Mouse (Mus musculus) ovary, postnatal 36 days (tissue): ENCODE measurements around the gene Lin9.

ENCODE experiments used
- DNase-seq: peaks from one replicate; pipeline ENCODE4 v3.0.0; 2022; ENCODE audit warnings: low spot score, mixed read lengths

Gene Lin9

DNA sequence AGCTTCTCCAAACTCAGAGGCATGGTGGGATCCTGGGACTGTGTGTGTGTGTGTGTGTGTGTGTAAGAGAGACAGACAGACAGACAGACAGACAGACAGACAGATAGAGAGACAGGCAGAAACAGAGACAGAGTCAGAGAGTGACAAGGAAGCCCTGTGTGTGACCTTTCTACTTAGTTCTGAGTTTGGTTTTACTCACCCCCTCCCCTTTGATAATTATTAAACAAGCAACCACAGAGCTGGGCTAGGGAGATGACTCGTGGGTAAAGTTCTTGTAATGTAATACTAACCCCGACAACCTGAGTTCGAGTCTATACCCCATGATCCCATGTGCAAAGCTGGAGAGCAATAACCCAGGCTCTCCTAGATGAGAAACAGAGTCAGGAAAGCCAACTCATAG lies 66.9 kb downstream of the Lin9 start:
- DNase-seq, result no peak

GRCm38 (mm10) chr1:180708935-180709776 lies 68.2 kb downstream of the Lin9 start:
- DNase-seq, result no peak

GRCm38 (mm10) chr1:180718756-180719155 lies 77.8 kb downstream of the Lin9 start:
- no peak for DNase-seq

DNA sequence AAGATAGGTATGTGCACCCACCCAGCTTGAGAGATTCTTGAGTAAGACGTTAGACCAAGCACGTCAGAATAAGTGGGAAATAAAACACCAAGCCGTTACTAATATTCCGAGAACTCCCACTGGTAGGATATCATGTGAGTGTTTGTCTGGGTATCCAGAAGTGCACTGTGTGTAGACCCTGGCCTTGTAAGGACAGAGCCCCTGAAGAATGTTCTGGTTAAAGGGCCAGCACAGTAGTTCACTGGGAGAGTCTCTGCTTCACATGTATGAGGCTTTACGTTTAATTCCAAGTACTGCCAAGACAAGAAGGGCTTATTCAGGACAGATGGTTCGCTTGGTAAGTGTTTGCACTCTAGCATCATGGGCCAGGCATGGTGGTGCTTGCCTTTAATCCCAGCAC lies 78.5 kb downstream of the Lin9 start:
- DNase-seq, result no peak

- DNase-seq, result peak; percentile 81
These were observed 79.2 kb downstream of the Lin9 start for GRCm38 (mm10) chr1:180719951-180720689.

GRCm38 (mm10) chr1:180722608-180723007 lies 81.7 kb downstream of the Lin9 start:
- no peak for DNase-seq

- DNase-seq, result no peak
These were observed 82.8 kb downstream of the Lin9 start for GRCm38 (mm10) chr1:180723701-180724238.

DNA sequence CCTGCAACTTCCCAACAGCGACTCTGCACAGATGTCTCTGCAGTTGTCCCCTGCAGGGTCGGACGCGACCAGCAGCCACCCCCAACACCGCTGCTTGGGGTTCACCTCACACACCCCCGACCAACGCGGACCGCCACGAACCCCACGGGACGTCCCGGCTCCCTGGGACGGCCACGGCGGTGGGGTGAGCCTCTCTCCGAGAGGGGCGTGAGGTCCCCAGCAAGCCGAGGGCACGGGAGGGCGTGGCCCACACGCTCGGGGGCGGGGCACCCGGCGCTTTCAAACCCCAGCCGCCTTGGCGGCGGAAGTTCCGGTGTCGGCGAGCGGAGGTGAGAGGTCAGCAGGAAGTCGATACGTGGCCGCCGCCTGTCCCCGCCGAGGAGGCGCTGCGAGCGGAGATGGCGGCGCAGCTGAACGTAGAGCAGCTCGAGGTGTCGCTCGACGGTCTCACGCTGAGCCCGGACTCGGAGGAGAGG lies 84.8 kb downstream of the Lin9 start, which contains the start of gene Acbd3:
TSS of gene Acbd3 (plus strand) at position 340 of the 476 bp plus-strand sequence.
- peak; percentile 93 for DNase-seq

DNA sequence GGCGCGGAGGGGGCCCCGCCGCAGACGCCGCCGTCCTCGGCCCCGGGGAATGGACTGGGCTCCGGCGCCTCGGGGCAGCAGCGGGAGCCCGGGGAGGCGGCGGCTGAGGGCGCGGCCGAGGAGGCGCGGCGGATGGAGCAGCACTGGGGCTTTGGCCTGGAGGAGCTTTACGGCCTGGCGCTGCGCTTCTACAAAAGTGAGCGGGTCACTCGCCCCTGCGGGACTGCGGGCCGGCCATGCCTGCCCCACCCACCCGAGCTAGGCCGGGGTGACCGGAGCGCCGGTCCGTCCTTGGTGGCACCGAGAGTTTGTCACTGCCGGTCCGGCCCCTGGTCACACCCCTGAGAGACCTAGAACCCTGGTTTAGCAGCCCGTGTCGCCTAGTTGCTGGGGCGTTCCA lies 85.2 kb downstream of the Lin9 start:
- no peak for DNase-seq

DNA sequence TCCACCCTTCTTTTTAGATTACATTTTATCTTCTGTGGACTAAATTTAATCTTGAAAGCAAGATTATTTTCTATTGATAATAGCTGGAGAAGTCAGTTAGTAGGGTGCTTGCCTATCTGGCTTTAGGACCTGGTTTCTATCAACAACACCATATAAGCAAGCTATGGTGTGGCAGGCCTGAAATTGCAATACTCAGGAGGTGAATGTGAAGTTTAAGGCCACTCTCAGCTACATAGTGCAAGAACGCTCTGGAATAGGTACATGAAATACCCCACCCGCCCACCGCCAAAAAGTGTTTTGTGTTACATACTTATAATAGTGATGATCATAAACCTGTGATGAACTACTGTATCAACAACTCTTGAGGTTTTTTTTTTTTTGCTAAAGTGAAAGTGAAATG lies 88.3 kb downstream of the Lin9 start:
- DNase-seq, result no peak
